Mouse (Mus musculus) cerebellum, adult 2 months (tissue): ENCODE measurements around the gene Zfp296.

ENCODE experiments used
- CTCF ChIP-seq: fragments of 200-500 bp; IDR thresholded peaks from 2 replicates; pipeline ENCODE4 v1.5.1; 2011; ENCODE audit warnings: low read depth, mild to moderate bottlenecking, control low read depth, low read length, moderate library complexity, borderline replicate concordance; ENCODE audit not compliant: insufficient read depth
- POLR2A ChIP-seq: fragments of 200-500 bp; IDR thresholded peaks from 2 replicates; pipeline ENCODE4 v1.6.1; 2011; ENCODE audit warnings: low read length, control low read depth, borderline replicate concordance; ENCODE audit not compliant: insufficient read depth

DNA sequence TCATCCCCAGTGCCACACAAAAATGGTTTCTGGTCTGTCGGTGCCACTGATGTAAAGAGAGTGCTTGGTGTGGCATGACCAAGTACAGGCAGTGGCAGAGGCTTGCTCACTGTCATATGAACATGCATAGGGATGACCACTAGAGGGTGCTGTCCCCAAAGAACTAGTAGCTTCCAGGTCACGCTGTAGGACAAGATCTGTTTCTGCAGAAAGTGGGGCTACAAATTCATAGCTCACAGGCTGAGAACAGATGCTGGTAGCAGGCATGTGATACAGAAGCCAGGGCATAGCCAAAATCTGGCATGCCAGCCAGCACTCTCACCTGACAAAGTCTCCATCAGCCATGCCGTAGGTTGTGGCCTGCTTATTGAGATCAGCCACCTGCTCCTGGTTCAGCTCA, 12.8 kb downstream of the Zfp296 start:
- TF ChIP-seq CTCF, result peak; percentile 89
- no peak for TF ChIP-seq POLR2A
